Mouse (Mus musculus) v-Abl transformed pro-B cells (cell line): ENCODE results near the gene Pomgnt1.

Experiments
- in situ Hi-C, 2 experiments: fragments of 400-800 bp; cut with MboI; formaldehyde crosslinking; loops; one replicate each; pipeline ENCODE4 v1.15.1; 2025; ENCODE audit not compliant: unreplicated experiment in 2 of 2

Gene Pomgnt1

GRCm38 (mm10) chr4:116164759-116165554 is 41.3 kb downstream of the Pomgnt1 start:
- in situ Hi-C loops = loop anchor here (10.0 to 25.0 kb wide), 4 partner anchors 180 to 500 kb away; partner anchors contain the start of gene Akr1a1 (in 1 of the 2)

GRCm38 (mm10) chr4:116165708-116166407 is 42.2 kb downstream of the Pomgnt1 start:
- in situ Hi-C loops = loop anchor here (10.0 to 25.0 kb wide), 4 partner anchors 179 to 499 kb away; partner anchors contain the start of gene Akr1a1 (in 1 of the 2)

GRCm38 (mm10) chr4:116167404-116167803 is 43.8 kb downstream of the Pomgnt1 start, which contains the start of gene Tspan1:
Gene Tspan1, minus strand, starts transcription at chr4:116167601.
- in situ Hi-C loops = loop anchor here (10.0 to 25.0 kb wide), 4 partner anchors 177 to 497 kb away; partner anchors contain the start of gene Akr1a1 (in 1 of the 2)

GRCm38 (mm10) chr4:116168617-116169352 is 45.1 kb downstream of the Pomgnt1 start:
- in situ Hi-C loops = loop anchor here (10.0 to 25.0 kb wide), 4 partner anchors 176 to 496 kb away; partner anchors contain the start of gene Akr1a1 (in 1 of the 2)

GRCm38 (mm10) chr4:116169353-116169672 is 45.7 kb downstream of the Pomgnt1 start:
- in situ Hi-C loops = loop anchor here (10.0 to 25.0 kb wide), 4 partner anchors 175 to 495 kb away; partner anchors contain the start of gene Akr1a1 (in 1 of the 2)

- in situ Hi-C loops = loop anchor here (5.0 to 25.0 kb wide), 3 partner anchors 364 to 614 kb away; partner anchors contain the start of gene Akr1a1 (in 1 of the 2)
These were observed 49.4 kb downstream of the Pomgnt1 start, which contains the start of the genes 1700042G07Rik and Gm49337 for GRCm38 (mm10) chr4:116173072-116173471. Gene 1700042G07Rik, plus strand, starts transcription at chr4:116173372. Gene Gm49337, plus strand, starts transcription at chr4:116173384.

GRCm38 (mm10) chr4:116173752-116174151 is 50.1 kb downstream of the Pomgnt1 start:
- in situ Hi-C loops = loop anchor here (5.0 to 25.0 kb wide), 3 partner anchors 364 to 614 kb away; partner anchors contain the start of gene Akr1a1 (in 1 of the 2)

- in situ Hi-C loops = loop anchor here (5.0 to 25.0 kb wide), 3 partner anchors 363 to 613 kb away; partner anchors contain the start of gene Akr1a1 (in 1 of the 2)
These were observed 51.0 kb downstream of the Pomgnt1 start for GRCm38 (mm10) chr4:116174466-116175116.

GRCm38 (mm10) chr4:116175136-116175535 is 51.5 kb downstream of the Pomgnt1 start:
- in situ Hi-C loops = no loop called here

- in situ Hi-C loops = no loop called here
These were observed 52.3 kb downstream of the Pomgnt1 start for GRCm38 (mm10) chr4:116175711-116176542.

GRCm38 (mm10) chr4:116176543-116176988 is 52.9 kb downstream of the Pomgnt1 start:
- in situ Hi-C loops = no loop called here

- in situ Hi-C loops = no loop called here
These were observed 53.5 kb downstream of the Pomgnt1 start for GRCm38 (mm10) chr4:116177140-116177539.

- in situ Hi-C loops = no loop called here
These were observed 58.4 kb downstream of the Pomgnt1 start for GRCm38 (mm10) chr4:116182079-116182478.

- in situ Hi-C loops = no loop called here
These were observed 59.1 kb downstream of the Pomgnt1 start for GRCm38 (mm10) chr4:116182745-116183144.

GRCm38 (mm10) chr4:116185083-116185482 is 61.4 kb downstream of the Pomgnt1 start:
- in situ Hi-C loops = no loop called here

GRCm38 (mm10) chr4:116192286-116192835 is 68.7 kb downstream of the Pomgnt1 start:
- in situ Hi-C loops = no loop called here

GRCm38 (mm10) chr4:116193583-116194383 is 70.1 kb downstream of the Pomgnt1 start:
- in situ Hi-C loops = no loop called here

GRCm38 (mm10) chr4:116198422-116198821 is 74.8 kb downstream of the Pomgnt1 start:
- in situ Hi-C loops = no loop called here
